Mouse (Mus musculus): ENCODE data around the gene Cnp.

DNA sequence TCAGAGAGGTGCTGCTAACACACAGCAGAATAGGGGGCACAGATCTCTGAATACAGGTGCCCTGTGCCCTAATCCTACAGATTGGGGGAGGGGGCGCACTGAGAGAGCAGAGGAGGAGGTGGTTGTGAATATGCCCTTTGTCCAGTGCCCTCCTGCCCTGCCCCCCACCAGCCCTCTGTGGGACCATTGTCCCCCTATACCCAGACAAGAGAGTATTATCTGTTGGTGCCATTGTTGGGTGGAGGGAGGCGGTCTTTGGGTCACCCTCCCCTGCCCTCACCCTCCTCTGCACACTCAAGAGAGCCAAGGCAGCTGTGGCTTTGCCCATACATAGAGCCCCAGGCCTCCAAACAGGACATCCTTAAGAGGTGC, 766 bp downstream of the Cnp start:
- no peak for TF ChIP-seq CTCF (IDR thresholded peaks at IDR 0.05)
- TF ChIP-seq POLR2A (IDR thresholded peaks at IDR 0.05; ENCODE audit: insufficient read depth, low read depth, low read length) = no peak
- no peak for TF ChIP-seq EP300 (IDR thresholded peaks at IDR 0.05; ENCODE audit: insufficient read depth, low read depth, low read length)
